Mouse (Mus musculus) hindbrain, embryonic 13.5 days (tissue): Measurements from ENCODE around the gene Rassf3. TPM values are rescaled to one million over a fixed set of nuclear protein-coding genes. Genes with fewer than 3 reads are reported as not detected.
A peak's percentile ranks its signal among the peaks of the same experiment; 100 is the strongest.

Experiments used
- ATAC-seq: fragments of 200-750 bp; cut with Nextera tagmentation; 2 replicates; pipeline ENCODE4 v1.8.0; 2017; ENCODE audit warnings: moderate TSS enrichment; ENCODE audit not compliant: low FRiP score
- H3K27ac ChIP-seq: fragments of 300-500 bp; sonication (generic); 2 replicates; pipeline ENCODE4 v1.5.1; 2015; ENCODE audit warnings: inconsistent platforms, mild to moderate bottlenecking, moderate library complexity
- H3K27me3 ChIP-seq: fragments of 300-500 bp; sonication (generic); 2 replicates; pipeline ENCODE4 v1.6.1; 2015; ENCODE audit warnings: mild to moderate bottlenecking, inconsistent platforms
- H3K36me3 ChIP-seq: fragments of 300-500 bp; sonication (generic); 2 replicates; pipeline ENCODE4 v1.6.1; 2015; ENCODE audit warnings: mild to moderate bottlenecking, inconsistent platforms
- H3K4me1 ChIP-seq: fragments of 300-500 bp; sonication (generic); replicated peaks from 2 replicates; pipeline ENCODE4 v1.6.1; 2015; ENCODE audit warnings: inconsistent platforms
- H3K4me2 ChIP-seq: fragments of 300-500 bp; sonication (generic); 2 replicates; pipeline ENCODE4 v1.6.1; 2015; ENCODE audit warnings: inconsistent platforms, mild to moderate bottlenecking, moderate library complexity
- H3K4me3 ChIP-seq: fragments of 300-500 bp; sonication (generic); 2 replicates; pipeline ENCODE4 v1.5.1; 2015; ENCODE audit warnings: mild to moderate bottlenecking, inconsistent platforms
- H3K9ac ChIP-seq: fragments of 300-500 bp; sonication (generic); 2 replicates; pipeline ENCODE4 v1.6.1; 2015; ENCODE audit warnings: mild to moderate bottlenecking, inconsistent platforms
- H3K9me3 ChIP-seq: fragments of 300-500 bp; sonication (generic); 2 replicates; pipeline ENCODE4 v1.6.1; 2016; ENCODE audit warnings: inconsistent platforms
- WGBS: fragments of 180-500 bp; shearing (Covaris S2); methylation state at CpG from one replicate; pipeline ENCODE4 v1.1.7; 2015; 5-methylcytosine and 5-hydroxymethylcytosine counted together
- polyA plus RNA-seq: library from polyadenylated mRNA; unstranded; fragments of >200 nt; fragmentation: Nextera tagmentation; extraction: Ambion mirVana; gene quantifications from 2 replicates; pipeline ENCODE4 v1.2.1, GENCODE M21; 2015

Rassf3 gene
- polyA plus RNA-seq, 1 experiment from 2014 or later, result 5.2 TPM

GRCm38 (mm10) chr10:121423541-121424349, 52.4 kb downstream of the Rassf3 start:
- Histone ChIP-seq H3K9ac (no peak overlapping the region), H3K27ac (peak overlapping the region; percentile 85), H3K36me3 (no peaks in the 10 kb centered on the region), H3K4me2 (0 out of 2 replicates have a peak overlapping the region, but pooled peaks have one; percentile 6), H3K9me3 (no peaks in the 10 kb centered on the region), H3K27me3 (0 out of 2 replicates have a peak, but pooled peaks cover 2% of the 10 kb centered on the region), H3K4me3 (no peak overlapping the region), H3K4me1 (peaks cover 58% of the 10 kb centered on the region)
- peak; percentile 50 for ATAC-seq
- WGBS, result 35% methylated on average over 16 of the region's 16 CpGs

- H3K36me3 ChIP-seq, result no peaks in the 10 kb centered on the region
- peaks cover 50% of the 10 kb centered on the region for H3K4me1 ChIP-seq
- 0 out of 2 replicates have a peak, but pooled peaks cover 2% of the 10 kb centered on the region for H3K27me3 ChIP-seq
- H3K4me3 ChIP-seq, result no peak overlapping the region
- no peaks in the 10 kb centered on the region for H3K9me3 ChIP-seq
- H3K9ac ChIP-seq, result no peak overlapping the region
- H3K27ac ChIP-seq, result no peak overlapping the region
- 96% methylated on average over 6 of the region's 6 CpGs for WGBS
- H3K4me2 ChIP-seq, result no peak overlapping the region
- no peak for ATAC-seq
These were observed 53.9 kb downstream of the Rassf3 start for GRCm38 (mm10) chr10:121422294-121422693.

DNA sequence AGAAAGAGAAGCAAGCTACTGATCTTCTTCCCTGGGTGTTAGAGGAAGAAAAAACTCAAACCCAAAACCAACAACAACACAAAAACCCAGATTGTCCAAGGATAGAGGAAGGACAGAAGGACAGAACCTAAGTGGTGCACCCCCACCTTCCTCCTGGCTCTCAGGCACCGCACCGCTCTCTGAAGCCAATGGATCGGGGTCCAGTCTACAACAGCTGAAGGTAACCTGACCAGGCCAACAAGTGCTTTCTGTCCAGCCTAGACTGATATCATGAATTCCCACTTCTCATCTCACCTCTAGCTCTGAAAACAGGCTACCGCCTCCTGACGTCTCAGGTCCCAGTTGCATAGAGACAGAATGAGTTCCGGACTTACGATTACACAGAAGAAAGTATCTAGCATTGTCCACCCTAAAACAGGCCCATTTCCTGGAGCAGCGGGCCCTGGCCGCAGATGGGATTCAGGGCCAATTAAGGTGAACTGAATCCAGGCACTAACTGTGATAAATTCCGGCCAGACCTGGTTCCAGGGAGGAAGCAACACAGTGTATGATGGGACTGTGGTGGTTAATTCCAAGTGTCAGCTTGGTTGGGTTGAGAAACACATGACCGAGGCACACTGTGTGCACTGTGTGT, 54.4 kb downstream of the Rassf3 start:
- H3K9ac ChIP-seq, result no peak overlapping the region

GRCm38 (mm10) chr10:121421023-121421422, 55.1 kb downstream of the Rassf3 start:
- H3K4me1 ChIP-seq, result peaks cover 55% of the 10 kb centered on the region
- no peak overlapping the region for H3K9ac ChIP-seq
- H3K4me3 ChIP-seq, result no peak overlapping the region
- 0 out of 2 replicates have a peak, but pooled peaks cover 2% of the 10 kb centered on the region for H3K27me3 ChIP-seq
- WGBS, result 52% methylated on average over 9 of the region's 9 CpGs
- H3K27ac ChIP-seq, result no peak overlapping the region
- no peaks in the 10 kb centered on the region for H3K9me3 ChIP-seq
- ATAC-seq, result no peak
- no peak overlapping the region for H3K4me2 ChIP-seq
- H3K36me3 ChIP-seq, result no peaks in the 10 kb centered on the region

More for the DNA sequence above, 54.4 kb downstream of the Rassf3 start:
- Histone ChIP-seq H3K4me1 (peaks cover 52% of the 10 kb centered on the region), H3K4me3 (no peak overlapping the region), H3K27ac (no peak overlapping the region), H3K9me3 (no peaks in the 10 kb centered on the region), H3K27me3 (0 out of 2 replicates have a peak, but pooled peaks cover 2% of the 10 kb centered on the region), H3K4me2 (no peak overlapping the region), H3K36me3 (no peaks in the 10 kb centered on the region)
- WGBS, result 91% methylated on average over 11 of the region's 11 CpGs
- no peak for ATAC-seq

DNA sequence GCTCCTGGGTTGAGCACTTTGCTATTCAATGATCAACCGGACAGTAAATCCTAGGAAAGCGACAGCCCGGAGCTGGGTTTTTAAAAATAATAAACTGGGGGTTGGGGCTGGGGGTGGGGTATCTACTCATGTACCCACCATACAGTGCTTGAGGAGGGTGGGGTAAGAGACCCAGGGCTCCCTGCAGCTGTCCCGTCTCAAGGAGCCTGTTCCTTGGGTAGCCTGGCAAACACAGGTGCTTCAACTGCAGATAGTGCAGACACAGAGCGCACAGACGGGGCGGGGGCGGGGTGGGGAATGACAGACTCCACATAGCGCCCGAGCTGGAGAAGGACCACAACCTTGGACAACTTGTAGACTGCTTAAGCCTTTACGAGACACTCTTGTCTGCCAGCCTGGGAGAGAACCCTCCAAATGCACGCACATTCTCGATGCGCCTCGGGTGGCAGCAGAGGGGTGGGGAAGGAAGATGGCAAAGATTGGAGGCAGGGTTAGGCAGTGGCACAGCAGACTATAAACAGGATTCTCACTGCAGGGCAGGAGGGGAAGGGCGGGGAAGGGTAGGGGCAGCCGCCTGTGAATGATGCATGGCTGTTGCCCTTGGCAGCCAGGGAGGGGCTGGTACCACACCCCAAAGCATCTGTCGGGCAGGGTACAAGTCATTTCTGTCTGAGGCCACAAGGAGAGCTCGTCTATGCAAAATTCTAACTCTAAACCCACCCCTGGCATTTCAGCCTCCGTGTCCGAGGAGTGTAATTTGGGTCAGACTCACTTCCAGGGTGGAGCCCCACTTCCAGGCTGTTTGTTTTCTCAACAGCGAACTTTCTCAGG, 56.3 kb downstream of the Rassf3 start:
- Histone ChIP-seq H3K4me1 (peaks cover 55% of the 10 kb centered on the region), H3K4me2 (no peak overlapping the region), H3K4me3 (no peak overlapping the region), H3K36me3 (no peaks in the 10 kb centered on the region), H3K9ac (no peak overlapping the region), H3K27ac (peak overlapping the region; percentile 35; the same call in 1 of the 2 replicates), H3K9me3 (no peaks in the 10 kb centered on the region), H3K27me3 (0 out of 2 replicates have a peak, but pooled peaks cover 2% of the 10 kb centered on the region)
- 61% methylated on average over 22 of the region's 22 CpGs for WGBS
- peak; percentile 44 for ATAC-seq

DNA sequence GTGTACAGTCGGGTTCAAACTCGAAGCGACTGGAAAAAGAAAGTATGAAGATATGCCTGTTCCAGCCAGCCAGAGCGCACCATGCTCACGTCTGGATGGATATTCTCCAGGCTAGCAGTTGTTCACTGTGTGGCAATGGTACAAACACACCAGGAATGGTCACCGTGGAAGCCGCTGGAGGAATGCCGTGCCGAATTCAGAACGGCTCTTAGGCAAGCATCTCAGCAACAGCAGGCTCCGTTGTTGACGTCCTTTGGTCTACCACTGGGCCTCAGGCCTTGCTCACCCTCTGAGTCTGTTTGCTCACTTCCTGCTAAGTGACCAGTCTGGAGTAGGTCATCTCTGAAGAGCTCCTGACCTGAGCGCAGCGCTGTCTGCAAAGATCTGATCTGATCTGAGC, 57.3 kb downstream of the Rassf3 start:
- no peak for ATAC-seq
- no peak overlapping the region for H3K4me3 ChIP-seq
- H3K36me3 ChIP-seq, result no peaks in the 10 kb centered on the region
- H3K9me3 ChIP-seq, result no peaks in the 10 kb centered on the region
- H3K4me2 ChIP-seq, result no peak overlapping the region
- peaks cover 48% of the 10 kb centered on the region for H3K4me1 ChIP-seq
- 74% methylated on average over 14 of the region's 14 CpGs for WGBS
- 0 out of 2 replicates have a peak, but pooled peaks cover 2% of the 10 kb centered on the region for H3K27me3 ChIP-seq
- H3K9ac ChIP-seq, result no peak overlapping the region
- no peak overlapping the region for H3K27ac ChIP-seq

DNA sequence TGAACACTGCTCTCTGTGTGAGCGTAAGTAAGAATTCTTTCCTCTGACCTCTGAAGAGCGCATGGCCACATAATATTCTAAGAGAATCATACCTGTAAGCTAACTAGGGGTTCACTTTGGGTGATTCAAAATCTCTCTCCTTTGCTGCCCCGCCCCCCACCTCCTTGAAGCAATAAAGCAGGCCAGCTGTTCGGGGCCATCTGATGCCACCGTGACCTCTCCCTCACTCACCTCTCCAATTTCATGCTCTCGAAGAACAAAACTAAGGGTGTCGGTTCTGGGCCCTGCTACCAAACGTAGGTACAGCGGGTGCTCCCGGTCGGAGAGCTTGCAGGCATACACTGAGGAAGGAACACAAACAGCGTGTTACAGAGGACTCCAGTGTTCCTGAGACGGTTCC, 62.0 kb downstream of the Rassf3 start:
- no peak overlapping the region for H3K4me2 ChIP-seq
- H3K27ac ChIP-seq, result no peak overlapping the region
- H3K9ac ChIP-seq, result no peak overlapping the region
- H3K4me1 ChIP-seq, result peaks cover 10% of the 10 kb centered on the region
- ATAC-seq, result no peak
- H3K4me3 ChIP-seq, result no peak overlapping the region
- 88% methylated on average over 13 of the region's 13 CpGs for WGBS
- no peaks in the 10 kb centered on the region; the same call in 1 of the 2 replicates for H3K36me3 ChIP-seq
- no peaks in the 10 kb centered on the region for H3K9me3 ChIP-seq
- 0 out of 2 replicates have a peak, but pooled peaks cover 5% of the 10 kb centered on the region for H3K27me3 ChIP-seq

DNA sequence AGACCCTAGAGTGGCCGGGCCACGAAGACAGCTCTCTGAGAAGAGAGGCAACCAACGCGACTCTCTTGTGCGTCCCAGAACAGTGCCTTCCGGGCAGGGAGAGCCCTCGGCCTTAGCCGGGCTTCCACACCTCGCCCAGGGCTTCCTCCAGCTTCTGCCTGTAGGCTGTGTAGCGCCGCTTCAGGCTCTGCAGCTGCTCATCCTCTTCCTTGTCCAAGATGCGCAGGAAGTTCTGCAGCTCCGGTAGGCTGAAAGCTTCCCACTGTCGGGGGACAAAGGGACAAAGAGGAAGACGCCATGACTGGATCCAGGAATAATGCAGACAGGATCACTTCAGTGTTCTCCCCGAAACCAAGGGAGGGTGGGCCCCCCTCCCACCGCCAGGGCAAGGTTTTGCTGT, 63.3 kb downstream of the Rassf3 start:
- H3K36me3 ChIP-seq, result no peaks in the 10 kb centered on the region; the same call in 1 of the 2 replicates
- H3K9ac ChIP-seq, result no peak overlapping the region
- H3K4me3 ChIP-seq, result no peak overlapping the region
- H3K27me3 ChIP-seq, result 0 out of 2 replicates have a peak, but pooled peaks cover 5% of the 10 kb centered on the region
- H3K4me2 ChIP-seq, result no peak overlapping the region
- peaks cover 8% of the 10 kb centered on the region; the same call in 1 of the 2 replicates for H3K4me1 ChIP-seq
- 85% methylated on average over 17 of the region's 17 CpGs for WGBS
- no peak overlapping the region for H3K27ac ChIP-seq
- no peaks in the 10 kb centered on the region for H3K9me3 ChIP-seq
- ATAC-seq, result no peak

GRCm38 (mm10) chr10:121411721-121412455, 64.3 kb downstream of the Rassf3 start:
- no peak for ATAC-seq
- no peak overlapping the region for H3K27ac ChIP-seq
- H3K4me2 ChIP-seq, result no peak overlapping the region
- 0 out of 2 replicates have a peak, but pooled peaks cover 5% of the 10 kb centered on the region for H3K27me3 ChIP-seq
- H3K4me1 ChIP-seq, result peaks cover 6% of the 10 kb centered on the region; the same call in 1 of the 2 replicates
- no peak overlapping the region for H3K4me3 ChIP-seq
- WGBS, result 92% methylated on average over 11 of the region's 11 CpGs
- no peaks in the 10 kb centered on the region for H3K9me3 ChIP-seq
- no peaks in the 10 kb centered on the region; the same call in 1 of the 2 replicates for H3K36me3 ChIP-seq
- H3K9ac ChIP-seq, result no peak overlapping the region

- H3K4me3 ChIP-seq, result no peak overlapping the region
- H3K4me2 ChIP-seq, result no peak overlapping the region
- 0 out of 2 replicates have a peak, but pooled peaks cover 5% of the 10 kb centered on the region for H3K27me3 ChIP-seq
- H3K9me3 ChIP-seq, result no peaks in the 10 kb centered on the region
- no peak overlapping the region for H3K27ac ChIP-seq
- no peaks in the 10 kb centered on the region for H3K4me1 ChIP-seq
- no peak for ATAC-seq
- no peaks in the 10 kb centered on the region; the same call in 1 of the 2 replicates for H3K36me3 ChIP-seq
- H3K9ac ChIP-seq, result no peak overlapping the region
- WGBS, result 77% methylated on average over 7 of the region's 7 CpGs
These were observed 66.4 kb downstream of the Rassf3 start for GRCm38 (mm10) chr10:121409717-121410116.

- Histone ChIP-seq H3K27me3 (no peaks in the 10 kb centered on the region), H3K27ac (no peak overlapping the region), H3K4me3 (no peak overlapping the region), H3K9me3 (no peaks in the 10 kb centered on the region), H3K4me1 (no peaks in the 10 kb centered on the region), H3K9ac (no peak overlapping the region), H3K36me3 (no peaks in the 10 kb centered on the region), H3K4me2 (no peak overlapping the region)
- ATAC-seq, result no peak
- WGBS, result 58% methylated on average over 6 of the region's 9 CpGs
These were observed 72.2 kb downstream of the Rassf3 start for GRCm38 (mm10) chr10:121403946-121404345.
